Mouse (Mus musculus) testis, adult 2 months (tissue): ENCODE data around the gene 2510039O18Rik. TPM values are rescaled to one million over a fixed set of nuclear protein-coding genes. Genes with fewer than 3 reads are reported as not detected.

Experiments
- H3K27ac ChIP-seq: fragments of 200-500 bp; 2 replicates; pipeline ENCODE4 v1.5.1; 2012; ENCODE audit warnings: low read depth, low read length; ENCODE audit not compliant: control insufficient read depth, insufficient read depth
- H3K27me3 ChIP-seq: fragments of 200-500 bp; 2 replicates; pipeline ENCODE4 v1.6.1; 2012; ENCODE audit warnings: mild to moderate bottlenecking, low read length, moderate library complexity; ENCODE audit not compliant: control insufficient read depth, insufficient read depth
- H3K36me3 ChIP-seq: fragments of 200-500 bp; 2 replicates; pipeline ENCODE4 v1.6.1; 2012; ENCODE audit warnings: mild to moderate bottlenecking, low read length; ENCODE audit not compliant: control insufficient read depth, insufficient read depth
- H3K4me1 ChIP-seq: fragments of 200-500 bp; 2 replicates; pipeline ENCODE4 v1.6.1; 2012; ENCODE audit warnings: low read length; ENCODE audit not compliant: control insufficient read depth, insufficient read depth
- H3K4me3 ChIP-seq: fragments of 200-500 bp; 2 replicates; pipeline ENCODE4 v1.5.1; 2012; ENCODE audit warnings: low read depth, mild to moderate bottlenecking, low read length, moderate library complexity, mixed read lengths; ENCODE audit not compliant: control insufficient read depth
- CTCF ChIP-seq: fragments of 200-500 bp; IDR thresholded peaks from 2 replicates; pipeline ENCODE4 v1.5.1; 2012; ENCODE audit warnings: low read depth, mild to moderate bottlenecking, inconsistent platforms, low read length, moderate library complexity; ENCODE audit not compliant: control insufficient read depth, insufficient read depth, insufficient replicate concordance
- POLR2A ChIP-seq: fragments of 200-500 bp; IDR thresholded peaks from 2 replicates; pipeline ENCODE4 v1.6.1; 2012; ENCODE audit warnings: low read depth, mild to moderate bottlenecking, inconsistent platforms, low read length, moderate library complexity; ENCODE audit not compliant: control insufficient read depth
- polyA plus RNA-seq: library from polyadenylated mRNA; depleted of rRNA; stranded (reverse); fragments of >200 nt; gene quantifications from 2 replicates; pipeline ENCODE4 v1.2.3, GENCODE M21; 2012; rRNA removed

Gene 2510039O18Rik
- polyA plus RNA-seq, 1 experiment: 38.1 TPM

- Histone ChIP-seq H3K36me3 (no peaks in the 10 kb centered on the region), H3K4me1 (no peaks in the 10 kb centered on the region), H3K4me3 (no peak overlapping the region), H3K27ac (no peak overlapping the region), H3K27me3 (no peaks in the 10 kb centered on the region)
- TF ChIP-seq CTCF (no peak), POLR2A (no peak)
These were observed 35.5 kb downstream of the 2510039O18Rik start for GRCm38 (mm10) chr4:147976237-147976636.

GRCm38 (mm10) chr4:147977726-147978125 lies 37.0 kb downstream of the 2510039O18Rik start:
- H3K36me3 ChIP-seq: no peaks in the 10 kb centered on the region
- no peaks in the 10 kb centered on the region for H3K4me1 ChIP-seq
- no peak for TF ChIP-seq CTCF
- TF ChIP-seq POLR2A: no peak
- no peaks in the 10 kb centered on the region for H3K27me3 ChIP-seq
- no peak overlapping the region for H3K27ac ChIP-seq
- no peak overlapping the region for H3K4me3 ChIP-seq

GRCm38 (mm10) chr4:147978391-147978790 lies 37.7 kb downstream of the 2510039O18Rik start:
- H3K36me3 ChIP-seq: no peaks in the 10 kb centered on the region
- TF ChIP-seq POLR2A (no peak), CTCF (no peak)
- H3K4me3 ChIP-seq: no peak overlapping the region
- H3K27me3 ChIP-seq: no peaks in the 10 kb centered on the region
- no peaks in the 10 kb centered on the region for H3K4me1 ChIP-seq
- H3K27ac ChIP-seq: no peak overlapping the region

- no peak for TF ChIP-seq POLR2A
- no peak for TF ChIP-seq CTCF
- no peaks in the 10 kb centered on the region for H3K36me3 ChIP-seq
- H3K4me3 ChIP-seq: no peak overlapping the region
- H3K4me1 ChIP-seq: no peaks in the 10 kb centered on the region
- no peak overlapping the region for H3K27ac ChIP-seq
- H3K27me3 ChIP-seq: no peaks in the 10 kb centered on the region
These were observed 38.8 kb downstream of the 2510039O18Rik start for GRCm38 (mm10) chr4:147979441-147979860.

GRCm38 (mm10) chr4:147985205-147986132 lies 44.8 kb downstream of the 2510039O18Rik start, which contains the start of gene Nppb:
Nppb (plus strand) TSS chr4:147985788.
- TF ChIP-seq POLR2A: no peak
- no peak for TF ChIP-seq CTCF
- no peaks in the 10 kb centered on the region for H3K36me3 ChIP-seq
- no peak within 1 kb of the TSS for H3K4me3 ChIP-seq
- no peaks in the 10 kb centered on the region for H3K27me3 ChIP-seq
- H3K27ac ChIP-seq: no peak within 1 kb of the TSS
- H3K4me1 ChIP-seq: peaks cover 4% of the 10 kb centered on the region

- H3K27ac ChIP-seq: no peak overlapping the region
These were observed 52.9 kb downstream of the 2510039O18Rik start for GRCm38 (mm10) chr4:147993571-147994095.

GRCm38 (mm10) chr4:147995311-147995710 lies 54.6 kb downstream of the 2510039O18Rik start:
- Histone ChIP-seq H3K36me3 (no peaks in the 10 kb centered on the region), H3K4me3 (no peak overlapping the region), H3K27ac (no peak overlapping the region), H3K4me1 (no peaks in the 10 kb centered on the region), H3K27me3 (no peaks in the 10 kb centered on the region)
- TF ChIP-seq CTCF (no peak), POLR2A (no peak)

More at GRCm38 (mm10) chr4:147993571-147994095, 52.9 kb downstream of the 2510039O18Rik start:
- H3K4me3 ChIP-seq: no peak overlapping the region
- no peak for TF ChIP-seq CTCF
- TF ChIP-seq POLR2A: no peak
- H3K27me3 ChIP-seq: no peaks in the 10 kb centered on the region
- no peaks in the 10 kb centered on the region for H3K36me3 ChIP-seq
- H3K4me1 ChIP-seq: no peaks in the 10 kb centered on the region

Other genes starting within 250 kb of the 2510039O18Rik start
- 0.10 and 0.17 TPM in 2 replicates for gene Zfp534, start 238.3 kb upstream of the 2510039O18Rik start, polyA plus RNA-seq
- 0.36 and 0.64 TPM in 2 replicates for gene Zfp984, start 131.1 kb upstream of the 2510039O18Rik start, polyA plus RNA-seq
- 1.6 and 2.3 TPM in 2 replicates for gene Zfp933, start 92.5 kb upstream of the 2510039O18Rik start, polyA plus RNA-seq
- gene Miip, start 72.1 kb upstream of the 2510039O18Rik start, polyA plus RNA-seq: 96.6 and 116 TPM in 2 replicates
- 1.4 and 1.8 TPM in 2 replicates for gene Fv1, start 71.9 kb upstream of the 2510039O18Rik start, polyA plus RNA-seq
- gene Mfn2, start 36.2 kb upstream of the 2510039O18Rik start, polyA plus RNA-seq: 142 and 153 TPM in 2 replicates
- 7.2 and 8.8 TPM in 2 replicates for gene Plod1, start 4.1 kb upstream of the 2510039O18Rik start, polyA plus RNA-seq
- not detected in 2 replicates for gene Nppb, start 44.9 kb downstream of the 2510039O18Rik start, polyA plus RNA-seq
- gene Nppa, start 59.8 kb downstream of the 2510039O18Rik start, polyA plus RNA-seq: not detected in 2 replicates
- 9.8 and 12.7 TPM in 2 replicates for gene Clcn6, start 97.9 kb downstream of the 2510039O18Rik start, polyA plus RNA-seq
- gene Mthfr, start 98.2 kb downstream of the 2510039O18Rik start, polyA plus RNA-seq: 31.8 and 34.7 TPM in 2 replicates
- 45.2 and 45.4 TPM in 2 replicates for gene Agtrap, start 147.1 kb downstream of the 2510039O18Rik start, polyA plus RNA-seq
- gene Mad2l2, start 189.5 kb downstream of the 2510039O18Rik start, polyA plus RNA-seq: 332 and 347 TPM in 2 replicates
- 0.24 and 0.32 TPM in 2 replicates for gene Draxin, start 189.8 kb downstream of the 2510039O18Rik start, polyA plus RNA-seq
- 41.3 and 41.9 TPM in 2 replicates for gene Fbxo6, start 211.2 kb downstream of the 2510039O18Rik start, polyA plus RNA-seq
- 191 and 200 TPM in 2 replicates for gene Fbxo44, start 219.6 kb downstream of the 2510039O18Rik start, polyA plus RNA-seq
- gene Fbxo2, start 219.7 kb downstream of the 2510039O18Rik start, polyA plus RNA-seq: 41.2 and 42.8 TPM in 2 replicates